Mouse (Mus musculus) left cerebral cortex, adult 8-10 months (tissue): Measurements from ENCODE around the gene Snu13. TPM values are rescaled to one million over a fixed set of nuclear protein-coding genes. Genes with fewer than 3 reads are reported as not detected.

ENCODE experiments used
- DNase-seq, 2 experiments: peaks; one replicate each; pipeline ENCODE4 v3.0.0; 2022; ENCODE audit warnings: low spot score in 2 of 2
- total RNA-seq, 4 experiments: library from RNA; stranded (reverse); gene quantifications; 2 replicates each; pipeline ENCODE4 v1.2.4; 2022

The Snu13 gene
- 100 to 1,000 TPM; 103 to 133 (median 117) TPM for total RNA-seq

GRCm38 (mm10) chr15:82047080-82047883 is at the start of gene Snu13:
Gene Snu13 (minus strand): TSS chr15:82047598.
- DNase-seq: peak; percentile 85 to 86

- DNase-seq: peak in 1 of 2 experiments; percentile 35
These were observed 43.7 kb upstream of the Snu13 start for GRCm38 (mm10) chr15:82091061-82091460.

GRCm38 (mm10) chr15:82087266-82087665 is 39.9 kb upstream of the Snu13 start:
- DNase-seq: peak in 1 of 2 experiments; percentile 58

- DNase-seq: peak in 1 of 2 experiments; percentile 65
These were observed 38.7 kb upstream of the Snu13 start for GRCm38 (mm10) chr15:82086131-82086530.

- DNase-seq: peak in 1 of 2 experiments; percentile 65
These were observed 38.2 kb upstream of the Snu13 start for GRCm38 (mm10) chr15:82085606-82086005.

- DNase-seq: peak; percentile 38 to 83
These were observed 33.8 kb upstream of the Snu13 start for GRCm38 (mm10) chr15:82081161-82081560.

- DNase-seq: no peak
These were observed 32.5 kb upstream of the Snu13 start for GRCm38 (mm10) chr15:82079883-82080282.

- DNase-seq: no peak
These were observed 26.1 kb upstream of the Snu13 start for GRCm38 (mm10) chr15:82073490-82073889.

GRCm38 (mm10) chr15:82071816-82072469 is 24.5 kb upstream of the Snu13 start:
- peak in 1 of 2 experiments; percentile 36 for DNase-seq

- DNase-seq: no peak
These were observed 22.5 kb upstream of the Snu13 start, which contains the start of gene Mei1 for GRCm38 (mm10) chr15:82069898-82070297. Gene Mei1 (plus strand): TSS chr15:82069996.

GRCm38 (mm10) chr15:82065511-82065910 is 18.1 kb upstream of the Snu13 start:
- peak in 1 of 2 experiments; percentile 42 for DNase-seq

GRCm38 (mm10) chr15:82063909-82064308 is 16.5 kb upstream of the Snu13 start:
- DNase-seq: no peak

GRCm38 (mm10) chr15:82058719-82059201 is 11.4 kb upstream of the Snu13 start, which contains the start of gene 4930407I10Rik:
Gene 4930407I10Rik (plus strand): TSS chr15:82059151.
- DNase-seq: no peak

GRCm38 (mm10) chr15:82052544-82052943 is 5.1 kb upstream of the Snu13 start:
- no peak for DNase-seq

GRCm38 (mm10) chr15:82046246-82046891 is 1.0 kb downstream of the Snu13 start:
- DNase-seq: no peak

- no peak for DNase-seq
These were observed 3.1 kb downstream of the Snu13 start for GRCm38 (mm10) chr15:82044166-82044784.

GRCm38 (mm10) chr15:82040650-82041049 is 6.7 kb downstream of the Snu13 start:
- DNase-seq: no peak

GRCm38 (mm10) chr15:82035904-82036689 is 11.3 kb downstream of the Snu13 start:
- no peak for DNase-seq

GRCm38 (mm10) chr15:82033762-82034161 is 13.6 kb downstream of the Snu13 start, which contains the start of gene Desi1:
Gene Desi1 (minus strand): TSS chr15:82033862.
- no peak for DNase-seq

GRCm38 (mm10) chr15:82032386-82032785 is 15.0 kb downstream of the Snu13 start:
- no peak for DNase-seq
